Mouse (Mus musculus): ENCODE results near the gene Tbck. TPM values are rescaled to one million over a fixed set of nuclear protein-coding genes. Genes with fewer than 3 reads are reported as not detected.

Gene Tbck
- polyA plus RNA-seq, 1 experiment, result 4.7 TPM

DNA sequence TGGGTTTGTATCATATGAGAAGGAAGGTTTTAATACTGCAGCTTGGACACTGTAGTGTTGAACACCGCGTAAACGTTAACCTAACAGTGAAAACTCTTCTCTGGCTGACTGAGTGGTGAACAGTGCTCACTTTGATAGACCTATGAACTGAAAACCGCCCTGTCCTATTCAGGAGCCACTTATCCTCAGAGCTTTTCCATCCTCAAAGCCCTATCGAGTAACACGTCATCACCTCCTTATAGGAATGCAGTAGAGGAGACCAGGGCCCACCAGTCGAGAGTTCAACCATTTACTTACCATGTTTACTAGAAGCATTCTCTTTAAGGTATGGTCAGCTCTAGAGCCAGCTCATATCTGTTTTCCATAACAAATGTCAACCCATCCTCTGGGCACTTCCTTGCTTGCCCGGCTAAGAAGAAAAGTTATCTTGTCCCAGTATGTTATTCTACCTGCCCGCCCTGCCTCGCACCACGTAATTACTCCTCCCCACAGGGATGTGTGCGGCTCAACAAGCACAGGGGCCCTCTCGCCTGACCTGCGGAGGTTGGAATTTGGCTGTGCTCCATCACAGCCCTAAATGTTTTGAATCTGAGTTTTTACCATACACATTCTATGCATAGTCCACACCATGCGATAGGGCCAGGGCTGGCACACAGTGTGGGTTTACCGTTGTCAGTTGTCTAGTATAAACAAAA, 147.4 kb downstream of the Tbck start:
- H3K36me3 ChIP-seq (ENCODE audit: control insufficient read depth, insufficient read depth, low read length), result no peaks in the 10 kb centered on the region
- no peaks in the 10 kb centered on the region for H3K27me3 ChIP-seq (ENCODE audit: control insufficient read depth, insufficient read depth, low read length)
- H3K4me3 ChIP-seq (ENCODE audit: control insufficient read depth, insufficient read depth, low read length), result no peak overlapping the region
- no peaks in the 10 kb centered on the region for H3K4me1 ChIP-seq (replicated peaks; ENCODE audit: control insufficient read depth, insufficient read depth, low read length)
- WGBS, result 96% methylated on average over 16 of the region's 16 CpGs
- no peak overlapping the region for H3K27ac ChIP-seq (ENCODE audit: control insufficient read depth, insufficient read depth, low read length)
- DNase-seq, result no peak
- TF ChIP-seq CTCF (IDR thresholded peaks at IDR 0.05; ENCODE audit: borderline replicate concordance, control insufficient read depth, extremely low read depth, insufficient read depth, low read length, poor library complexity), result no peak
- TF ChIP-seq POLR2A (IDR thresholded peaks at IDR 0.05; ENCODE audit: control insufficient read depth, extremely low read depth, insufficient read depth, low read length, poor library complexity), result no peak

DNA sequence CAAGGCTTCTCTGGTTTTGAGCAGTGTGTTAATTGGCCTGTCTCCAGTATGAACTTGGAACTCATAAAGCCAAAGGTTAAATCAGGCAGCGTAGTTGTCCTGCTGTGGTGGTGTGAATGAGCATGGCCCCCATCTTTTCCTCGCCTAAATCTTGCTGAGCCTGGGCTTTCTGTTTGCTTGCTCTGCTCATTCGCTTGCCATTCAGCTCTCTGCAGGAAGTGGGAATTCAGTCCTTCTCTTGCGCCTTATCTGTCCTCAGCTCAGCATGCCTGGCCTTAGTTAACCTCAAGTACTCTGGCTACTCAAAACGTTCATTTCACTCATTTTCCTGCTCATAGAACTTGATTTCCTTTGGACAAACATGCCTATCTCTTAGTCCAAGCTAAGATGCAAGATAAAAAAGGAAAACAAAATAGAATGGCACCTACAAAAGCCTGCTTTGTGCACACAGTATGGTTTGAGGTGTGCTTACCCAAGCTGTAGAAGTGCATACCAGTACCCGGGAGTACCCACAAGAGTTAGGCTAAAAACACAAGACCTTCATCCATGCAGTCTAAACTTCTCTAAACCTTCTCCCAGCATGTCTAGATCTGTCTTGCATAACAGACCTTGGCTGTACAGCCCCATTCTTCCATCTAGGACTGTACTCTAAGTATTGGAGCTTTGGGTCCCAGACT, 151.3 kb downstream of the Tbck start:
- DNase-seq, result no peak
- H3K27ac ChIP-seq (ENCODE audit: control insufficient read depth, insufficient read depth, low read length), result no peak overlapping the region
- TF ChIP-seq CTCF (IDR thresholded peaks at IDR 0.05; ENCODE audit: borderline replicate concordance, control insufficient read depth, extremely low read depth, insufficient read depth, low read length, poor library complexity) (no peak), POLR2A (IDR thresholded peaks at IDR 0.05; ENCODE audit: control insufficient read depth, extremely low read depth, insufficient read depth, low read length, poor library complexity) (no peak)
- H3K4me1 ChIP-seq (replicated peaks; ENCODE audit: control insufficient read depth, insufficient read depth, low read length), result no peaks in the 10 kb centered on the region
- no peaks in the 10 kb centered on the region for H3K27me3 ChIP-seq (ENCODE audit: control insufficient read depth, insufficient read depth, low read length)
- WGBS, result 90% methylated on average over 6 of the region's 6 CpGs
- peaks cover 4% of the 10 kb centered on the region; the same call in 1 of the 2 replicates for H3K36me3 ChIP-seq (ENCODE audit: control insufficient read depth, insufficient read depth, low read length)
- H3K4me3 ChIP-seq (ENCODE audit: control insufficient read depth, insufficient read depth, low read length), result no peak overlapping the region

DNA sequence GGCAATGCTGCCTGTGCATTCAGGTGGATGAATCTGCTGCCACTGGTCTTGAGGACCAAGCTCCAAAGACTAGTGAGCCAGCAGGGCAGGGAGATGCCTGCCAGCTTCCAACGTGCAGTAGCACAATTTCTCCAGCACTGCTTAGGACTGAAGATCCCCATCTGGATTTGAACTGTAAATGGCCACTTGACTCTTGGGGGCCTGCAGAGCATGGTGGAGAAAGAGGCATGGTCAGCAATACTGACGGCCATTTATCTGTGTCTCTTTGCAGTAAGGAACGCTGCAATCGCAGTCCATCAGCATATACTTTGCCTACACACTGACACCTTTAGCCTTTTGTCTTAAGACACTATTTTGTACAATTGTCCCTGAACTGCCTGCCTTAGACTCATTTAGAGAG, 153.2 kb downstream of the Tbck start:
- DNase-seq, result no peak
- H3K36me3 ChIP-seq (ENCODE audit: control insufficient read depth, insufficient read depth, low read length), result peaks cover 4% of the 10 kb centered on the region; the same call in 1 of the 2 replicates
- WGBS, result 95% methylated on average over 4 of the region's 4 CpGs
- H3K27me3 ChIP-seq (ENCODE audit: control insufficient read depth, insufficient read depth, low read length), result no peaks in the 10 kb centered on the region
- H3K4me3 ChIP-seq (ENCODE audit: control insufficient read depth, insufficient read depth, low read length), result no peak overlapping the region
- no peak for TF ChIP-seq POLR2A (IDR thresholded peaks at IDR 0.05; ENCODE audit: control insufficient read depth, extremely low read depth, insufficient read depth, low read length, poor library complexity)
- TF ChIP-seq CTCF (IDR thresholded peaks at IDR 0.05; ENCODE audit: borderline replicate concordance, control insufficient read depth, extremely low read depth, insufficient read depth, low read length, poor library complexity), result no peak
- H3K4me1 ChIP-seq (replicated peaks; ENCODE audit: control insufficient read depth, insufficient read depth, low read length), result no peaks in the 10 kb centered on the region
- H3K27ac ChIP-seq (ENCODE audit: control insufficient read depth, insufficient read depth, low read length), result no peak overlapping the region

DNA sequence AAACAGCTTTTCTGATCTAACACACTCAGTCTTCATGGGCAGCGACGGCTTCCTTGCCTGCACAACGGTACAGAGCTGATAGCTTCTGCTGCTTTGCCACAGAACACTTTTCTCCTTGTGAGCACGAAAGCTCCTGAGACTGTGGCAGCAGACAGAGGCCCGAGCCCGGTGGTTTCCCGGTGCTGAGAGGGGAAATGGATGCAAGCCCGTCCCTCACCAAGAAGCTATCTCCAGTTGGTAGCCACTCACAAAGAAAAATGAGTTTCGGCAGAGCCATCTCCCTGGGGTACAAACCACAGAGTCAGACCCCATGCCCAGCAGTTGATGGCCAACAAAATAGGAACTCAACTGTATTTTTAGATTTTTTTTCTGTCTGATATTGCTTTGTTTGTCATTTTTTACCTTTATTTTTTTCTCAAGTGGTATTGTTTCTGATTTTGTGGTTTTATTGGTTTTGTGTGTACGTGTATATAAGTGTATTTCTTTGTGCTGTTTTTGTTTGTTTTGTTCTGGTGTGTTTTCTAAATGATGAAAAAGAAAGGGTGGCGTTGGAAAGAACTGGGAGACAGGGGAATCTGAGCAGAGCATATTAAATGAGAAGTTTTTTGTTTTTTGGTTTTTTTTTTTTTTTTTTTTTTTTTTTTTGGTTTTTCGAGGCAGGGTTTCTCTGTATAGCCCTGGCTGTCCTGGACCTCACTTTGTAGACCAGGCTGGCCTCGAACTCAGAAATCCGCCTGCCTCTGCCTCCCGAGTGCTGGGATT, 154.9 kb downstream of the Tbck start:
- no peak for TF ChIP-seq CTCF (IDR thresholded peaks at IDR 0.05; ENCODE audit: borderline replicate concordance, control insufficient read depth, extremely low read depth, insufficient read depth, low read length, poor library complexity)
- TF ChIP-seq POLR2A (IDR thresholded peaks at IDR 0.05; ENCODE audit: control insufficient read depth, extremely low read depth, insufficient read depth, low read length, poor library complexity), result no peak
- WGBS, result 91% methylated on average over 15 of the region's 15 CpGs
- no peaks in the 10 kb centered on the region for H3K4me1 ChIP-seq (replicated peaks; ENCODE audit: control insufficient read depth, insufficient read depth, low read length)
- no peak overlapping the region for H3K27ac ChIP-seq (ENCODE audit: control insufficient read depth, insufficient read depth, low read length)
- H3K36me3 ChIP-seq (ENCODE audit: control insufficient read depth, insufficient read depth, low read length), result peaks cover 4% of the 10 kb centered on the region; the same call in 1 of the 2 replicates
- no peaks in the 10 kb centered on the region for H3K27me3 ChIP-seq (ENCODE audit: control insufficient read depth, insufficient read depth, low read length)
- no peak for DNase-seq
- H3K4me3 ChIP-seq (ENCODE audit: control insufficient read depth, insufficient read depth, low read length), result no peak overlapping the region

DNA sequence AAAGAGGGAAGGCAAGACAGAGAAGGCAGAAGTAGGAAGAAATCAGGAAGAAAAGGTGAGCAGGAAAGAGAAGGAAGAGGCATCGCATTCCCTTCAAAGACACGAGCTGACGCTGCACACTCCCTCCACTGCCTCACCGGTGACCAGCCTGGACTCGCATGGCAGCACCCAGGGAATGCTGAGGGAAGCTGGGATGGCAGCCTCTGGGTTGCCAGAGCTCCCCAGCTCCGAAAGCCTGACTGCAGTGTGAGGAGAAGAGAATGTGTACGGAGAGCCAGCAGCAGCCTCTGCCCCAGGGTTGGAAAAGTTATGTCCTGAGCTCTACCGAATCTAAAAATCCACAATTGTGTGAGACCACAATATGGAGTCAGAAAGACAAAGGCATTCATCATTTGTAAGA, 155.6 kb downstream of the Tbck start:
- H3K27ac ChIP-seq (ENCODE audit: control insufficient read depth, insufficient read depth, low read length), result no peak overlapping the region
- no peak for DNase-seq
- TF ChIP-seq POLR2A (IDR thresholded peaks at IDR 0.05; ENCODE audit: control insufficient read depth, extremely low read depth, insufficient read depth, low read length, poor library complexity) (no peak), CTCF (IDR thresholded peaks at IDR 0.05; ENCODE audit: borderline replicate concordance, control insufficient read depth, extremely low read depth, insufficient read depth, low read length, poor library complexity) (no peak)
- no peaks in the 10 kb centered on the region for H3K4me1 ChIP-seq (replicated peaks; ENCODE audit: control insufficient read depth, insufficient read depth, low read length)
- H3K36me3 ChIP-seq (ENCODE audit: control insufficient read depth, insufficient read depth, low read length), result peaks cover 4% of the 10 kb centered on the region; the same call in 1 of the 2 replicates
- WGBS, result 97% methylated on average over 8 of the region's 8 CpGs
- no peak overlapping the region for H3K4me3 ChIP-seq (ENCODE audit: control insufficient read depth, insufficient read depth, low read length)
- H3K27me3 ChIP-seq (ENCODE audit: control insufficient read depth, insufficient read depth, low read length), result no peaks in the 10 kb centered on the region

DNA sequence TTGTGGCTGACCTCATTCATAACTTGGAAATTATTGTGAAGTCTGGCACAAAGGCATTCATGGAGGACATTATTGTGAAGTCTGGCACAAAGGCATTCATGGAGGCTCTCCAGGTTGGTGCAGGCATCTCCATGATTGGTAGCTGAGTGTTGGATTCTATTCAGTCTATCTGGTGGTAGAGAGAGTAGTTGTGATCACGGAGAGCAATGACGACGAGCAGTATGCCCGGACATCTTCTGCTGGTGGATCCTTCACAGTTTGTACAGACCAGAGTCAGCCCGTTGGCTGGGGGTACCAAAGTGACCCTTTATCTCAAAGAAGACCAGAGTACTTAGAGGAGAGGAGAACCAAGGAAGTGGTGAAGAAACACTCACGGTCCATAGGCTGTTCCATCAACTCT, 158.7 kb downstream of the Tbck start:
- H3K27me3 ChIP-seq (ENCODE audit: control insufficient read depth, insufficient read depth, low read length), result no peaks in the 10 kb centered on the region
- H3K27ac ChIP-seq (ENCODE audit: control insufficient read depth, insufficient read depth, low read length), result no peak overlapping the region
- no peak for TF ChIP-seq CTCF (IDR thresholded peaks at IDR 0.05; ENCODE audit: borderline replicate concordance, control insufficient read depth, extremely low read depth, insufficient read depth, low read length, poor library complexity)
- no peak for TF ChIP-seq POLR2A (IDR thresholded peaks at IDR 0.05; ENCODE audit: control insufficient read depth, extremely low read depth, insufficient read depth, low read length, poor library complexity)
- H3K4me3 ChIP-seq (ENCODE audit: control insufficient read depth, insufficient read depth, low read length), result no peak overlapping the region
- no peak for DNase-seq
- WGBS, result 98% methylated on average over 6 of the region's 6 CpGs
- H3K36me3 ChIP-seq (ENCODE audit: control insufficient read depth, insufficient read depth, low read length), result peaks cover 4% of the 10 kb centered on the region; the same call in 1 of the 2 replicates
- H3K4me1 ChIP-seq (replicated peaks; ENCODE audit: control insufficient read depth, insufficient read depth, low read length), result no peaks in the 10 kb centered on the region

Measured in thymus, adult 2 months (tissue).